Mouse (Mus musculus): ENCODE data around the gene Clec4b2. TPM values are rescaled to one million over a fixed set of nuclear protein-coding genes. Genes with fewer than 3 reads are reported as not detected.
A peak's percentile ranks its signal among the peaks of the same experiment; 100 is the strongest.
"Not testable (repeated sequence)": the region's sequence is repeated elsewhere in the genome, so short reads cannot be mapped to it uniquely, and the experiment has no call there.

Clec4b2 gene
- polyA plus RNA-seq, 1 experiment = not detected

GRCm38 (mm10) chr6:123184862-123185261, 12.2 kb downstream of the Clec4b2 start:
- H3K4me1 ChIP-seq (ENCODE audit: control insufficient read depth, insufficient read depth, low read length); H3K36me3 ChIP-seq (ENCODE audit: control insufficient read depth, insufficient read depth, low read length); H3K27ac ChIP-seq (ENCODE audit: insufficient read depth, low read depth, low read length); H3K4me3 ChIP-seq (ENCODE audit: insufficient read depth, low read depth, low read length); H3K27me3 ChIP-seq (replicated peaks; ENCODE audit: control insufficient read depth, insufficient read depth, low read length): not testable (repeated sequence)
- WGBS = 65% methylated on average over 2 of the region's 2 CpGs
- peak; percentile 38 for TF ChIP-seq CTCF (conservative IDR thresholded peaks at IDR 0.05; ENCODE audit: insufficient read depth, insufficient read length, low read depth, low read length)
- peak; percentile 13 for DNase-seq

- H3K27ac ChIP-seq (ENCODE audit: insufficient read depth, low read depth, low read length) = no peak overlapping the region
- 77% methylated on average over 1 of the region's 1 CpGs for WGBS
- H3K4me1 ChIP-seq (ENCODE audit: control insufficient read depth, insufficient read depth, low read length) = no peaks in the 10 kb centered on the region
Observed at GRCm38 (mm10) chr6:123207187-123208076, 34.7 kb downstream of the Clec4b2 start.

GRCm38 (mm10) chr6:123208077-123208439, 35.4 kb downstream of the Clec4b2 start:
- DNase-seq; H3K4me3 ChIP-seq (ENCODE audit: insufficient read depth, low read depth, low read length); H3K4me1 ChIP-seq (ENCODE audit: control insufficient read depth, insufficient read depth, low read length); H3K27ac ChIP-seq (ENCODE audit: insufficient read depth, low read depth, low read length); H3K27me3 ChIP-seq (replicated peaks; ENCODE audit: control insufficient read depth, insufficient read depth, low read length); H3K36me3 ChIP-seq (ENCODE audit: control insufficient read depth, insufficient read depth, low read length): not testable (repeated sequence)

More at GRCm38 (mm10) chr6:123207187-123208076, 34.7 kb downstream of the Clec4b2 start:
- TF ChIP-seq POLR2A (IDR thresholded peaks at IDR 0.05; ENCODE audit: low read depth, low read length) (no peak), CTCF (conservative IDR thresholded peaks at IDR 0.05; ENCODE audit: insufficient read depth, insufficient read length, low read depth, low read length) (no peak)
- Histone ChIP-seq H3K27me3 (replicated peaks; ENCODE audit: control insufficient read depth, insufficient read depth, low read length) (no peaks in the 10 kb centered on the region), H3K4me3 (ENCODE audit: insufficient read depth, low read depth, low read length) (no peak overlapping the region), H3K36me3 (ENCODE audit: control insufficient read depth, insufficient read depth, low read length) (no peaks in the 10 kb centered on the region)
- DNase-seq = no peak

GRCm38 (mm10) chr6:123211726-123212125, 39.0 kb downstream of the Clec4b2 start:
- Histone ChIP-seq H3K27ac (ENCODE audit: insufficient read depth, low read depth, low read length) (no peak overlapping the region), H3K4me1 (ENCODE audit: control insufficient read depth, insufficient read depth, low read length) (no peaks in the 10 kb centered on the region), H3K36me3 (ENCODE audit: control insufficient read depth, insufficient read depth, low read length) (no peaks in the 10 kb centered on the region), H3K27me3 (replicated peaks; ENCODE audit: control insufficient read depth, insufficient read depth, low read length) (no peaks in the 10 kb centered on the region), H3K4me3 (ENCODE audit: insufficient read depth, low read depth, low read length) (no peak overlapping the region)
- DNase-seq = no peak
- 82% methylated on average over 1 of the region's 1 CpGs for WGBS
- TF ChIP-seq POLR2A (IDR thresholded peaks at IDR 0.05; ENCODE audit: low read depth, low read length) = no peak
- TF ChIP-seq CTCF (conservative IDR thresholded peaks at IDR 0.05; ENCODE audit: insufficient read depth, insufficient read length, low read depth, low read length) = no peak

GRCm38 (mm10) chr6:123227519-123228166, 55.0 kb downstream of the Clec4b2 start:
- no peaks in the 10 kb centered on the region for H3K4me1 ChIP-seq (ENCODE audit: control insufficient read depth, insufficient read depth, low read length)
- TF ChIP-seq CTCF (conservative IDR thresholded peaks at IDR 0.05; ENCODE audit: insufficient read depth, insufficient read length, low read depth, low read length) (no peak), POLR2A (IDR thresholded peaks at IDR 0.05; ENCODE audit: low read depth, low read length) (no peak)
- no peak for DNase-seq
- no peak overlapping the region for H3K27ac ChIP-seq (ENCODE audit: insufficient read depth, low read depth, low read length)
- no peak overlapping the region for H3K4me3 ChIP-seq (ENCODE audit: insufficient read depth, low read depth, low read length)
- no peaks in the 10 kb centered on the region for H3K36me3 ChIP-seq (ENCODE audit: control insufficient read depth, insufficient read depth, low read length)
- no peaks in the 10 kb centered on the region for H3K27me3 ChIP-seq (replicated peaks; ENCODE audit: control insufficient read depth, insufficient read depth, low read length)
- 50% methylated on average over 2 of the region's 2 CpGs for WGBS

GRCm38 (mm10) chr6:123229644-123230043, 57.0 kb downstream of the Clec4b2 start, which contains the start of gene Clec4n:
Gene Clec4n, plus strand, starts transcription at chr6:123229843.
- TF ChIP-seq POLR2A (IDR thresholded peaks at IDR 0.05; ENCODE audit: low read depth, low read length) (no peak), CTCF (conservative IDR thresholded peaks at IDR 0.05; ENCODE audit: insufficient read depth, insufficient read length, low read depth, low read length) (no peak)
- H3K27ac ChIP-seq (ENCODE audit: insufficient read depth, low read depth, low read length) = no peak within 1 kb of the TSS
- H3K36me3 ChIP-seq (ENCODE audit: control insufficient read depth, insufficient read depth, low read length) = no peaks in the 10 kb centered on the region
- H3K4me3 ChIP-seq (ENCODE audit: insufficient read depth, low read depth, low read length) = no peak within 1 kb of the TSS
- H3K4me1 ChIP-seq (ENCODE audit: control insufficient read depth, insufficient read depth, low read length) = no peaks in the 10 kb centered on the region
- no peaks in the 10 kb centered on the region for H3K27me3 ChIP-seq (replicated peaks; ENCODE audit: control insufficient read depth, insufficient read depth, low read length)
- WGBS = 65% methylated on average over 3 of the region's 3 CpGs
- no peak for DNase-seq

GRCm38 (mm10) chr6:123231149-123231548, 58.5 kb downstream of the Clec4b2 start:
- 67% methylated on average over 2 of the region's 2 CpGs for WGBS
- DNase-seq = no peak
- Histone ChIP-seq H3K36me3 (ENCODE audit: control insufficient read depth, insufficient read depth, low read length) (no peaks in the 10 kb centered on the region), H3K27me3 (replicated peaks; ENCODE audit: control insufficient read depth, insufficient read depth, low read length) (no peaks in the 10 kb centered on the region), H3K4me1 (ENCODE audit: control insufficient read depth, insufficient read depth, low read length) (no peaks in the 10 kb centered on the region), H3K4me3 (ENCODE audit: insufficient read depth, low read depth, low read length) (no peak overlapping the region), H3K27ac (ENCODE audit: insufficient read depth, low read depth, low read length) (no peak overlapping the region)
- TF ChIP-seq POLR2A (IDR thresholded peaks at IDR 0.05; ENCODE audit: low read depth, low read length) (no peak), CTCF (conservative IDR thresholded peaks at IDR 0.05; ENCODE audit: insufficient read depth, insufficient read length, low read depth, low read length) (no peak)

Measured in kidney, adult 2 months (tissue).